In the genomic region with DNA sequence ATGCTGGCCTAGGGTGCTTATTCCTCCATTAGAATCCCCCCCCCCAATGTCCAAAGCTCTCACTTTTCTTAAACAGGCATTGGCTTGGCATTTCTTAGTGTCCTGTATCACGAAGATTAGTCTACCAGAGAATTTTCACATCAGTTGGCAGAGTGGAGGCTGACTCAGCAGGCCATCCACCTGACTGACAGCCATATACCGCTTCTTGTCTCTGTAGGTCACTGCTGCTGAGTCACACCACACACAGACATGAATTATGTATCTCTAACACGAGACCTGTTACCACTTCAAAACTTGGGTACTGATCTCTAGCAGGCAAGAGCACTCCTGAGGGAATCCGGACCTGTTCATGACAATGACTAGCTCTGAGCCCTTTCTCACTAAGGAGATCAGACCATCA, we compare ENCODE assay signal across 13 mouse cellular contexts. TPM values are rescaled to one million over a fixed set of nuclear protein-coding genes. Genes with fewer than 3 reads are reported as not detected.
DNase-seq lines count a peak whose midpoint lies in the region; ATAC-seq and TF ChIP-seq lines count a peak whose summit lies in the region.
"Had no signal": no experiment of that assay in that cellular context is flagged by ENCODE, and none has a peak within 500 bp of the region (broad histone marks: within the 10 kb centered on the region; RNA-seq: fewer than 3 reads in every experiment).

No protein-coding gene starts in this region.

- no peaks in the 10 kb centered on the region; a peak in 2 of 4 replicates for H3K4me1 ChIP-seq in MEL (ENCODE audit: control insufficient read depth in 1 of 2, insufficient read depth in 2 of 2, low read length in 2 of 2)
- peaks cover 84% of the 10 kb centered on the region for H3K4me1 ChIP-seq in liver, embryonic 13.5 days (replicated peaks)
- H3K4me1 ChIP-seq: limb, embryonic 15.5 days had no signal

- peak overlapping the region; percentile 43 for H3K4me2 ChIP-seq in liver, embryonic 13.5 days
- H3K4me2 ChIP-seq: embryonic facial prominence, embryonic 13.5 days; hindbrain, embryonic 14.5 days; limb, embryonic 15.5 days had no signal

- H3K79me2 ChIP-seq in MEL (ENCODE audit: control insufficient read depth, insufficient read depth, low read length, poor library complexity), result no peaks in the 10 kb centered on the region

- no peak for TF ChIP-seq POLR2A in MEL (IDR thresholded peaks at IDR 0.05; ENCODE audit: control insufficient read depth in 1 of 2, insufficient read depth in 1 of 2, low read depth in 1 of 2, low read length in 2 of 2, poor library complexity in 1 of 2)

- DNase-seq in MEL (ENCODE audit: low read depth, low spot score), result peak; percentile 12
- peak; percentile 85 for DNase-seq in adrenal gland, adult 2 months
- DNase-seq in cerebellum, adult 8-10 months, result peak; percentile 30
- DNase-seq in liver, embryonic 13.5 days, result peak; percentile 53
- DNase-seq in kidney, postnatal 4 days, result no peak
- no peak for DNase-seq in urinary bladder, postnatal 25 days (ENCODE audit: low spot score)
- DNase-seq in heart, postnatal 4 days, result no peak
- DNase-seq: kidney, adult 9 months had no signal

- peak; percentile 78 for ATAC-seq in liver, embryonic 13.5 days (ENCODE audit: low read depth)

- no peak overlapping the region for H3K4me3 ChIP-seq in MEL (ENCODE audit: control insufficient read depth in 1 of 2, insufficient read depth in 1 of 2, low read depth in 2 of 2, low read length in 2 of 2)
- no peak overlapping the region for H3K4me3 ChIP-seq in liver, embryonic 13.5 days (replicated peaks)
- H3K4me3 ChIP-seq: embryonic facial prominence, embryonic 13.5 days; heart, adult 2 months; limb, embryonic 15.5 days; myocyte had no signal

- TF ChIP-seq CTCF in MEL (IDR thresholded peaks at IDR 0.05 in 2 of 3, conservative IDR thresholded peaks at IDR 0.05 in 1 of 3; ENCODE audit: control insufficient read depth in 1 of 3, insufficient read depth in 1 of 3, low read depth in 2 of 3, low read length in 3 of 3, poor library complexity in 1 of 3, severe bottlenecking in 1 of 3), result no peak

- H3K27ac ChIP-seq in MEL (ENCODE audit: control insufficient read depth, low read depth, low read length), result no peak overlapping the region
- peak overlapping the region; percentile 85 for H3K27ac ChIP-seq in liver, embryonic 13.5 days
- H3K27ac ChIP-seq: embryonic facial prominence, embryonic 13.5 days; heart, adult 2 months; hindbrain, embryonic 14.5 days; limb, embryonic 15.5 days had no signal

- H3K36me3 ChIP-seq in MEL (ENCODE audit: control insufficient read depth in 1 of 2, insufficient read depth in 2 of 2, low read length in 2 of 2), result no peaks in the 10 kb centered on the region
- H3K36me3 ChIP-seq in liver, embryonic 13.5 days, result no peaks in the 10 kb centered on the region
- H3K36me3 ChIP-seq: embryonic facial prominence, embryonic 13.5 days; limb, embryonic 15.5 days had no signal

- no peak for TF ChIP-seq EP300 in MEL (IDR thresholded peaks at IDR 0.05; ENCODE audit: low read depth in 1 of 2, low read length in 2 of 2)

- no peak overlapping the region for H3K9ac ChIP-seq in MEL (ENCODE audit: control insufficient read depth, low read depth, low read length, poor library complexity, severe bottlenecking)
- peak overlapping the region; percentile 27; the same call in 1 of the 2 replicates for H3K9ac ChIP-seq in liver, embryonic 13.5 days
- H3K9ac ChIP-seq: embryonic facial prominence, embryonic 13.5 days; hindbrain, embryonic 14.5 days; limb, embryonic 15.5 days had no signal

- TF ChIP-seq RAD21 in MEL (IDR thresholded peaks at IDR 0.05; ENCODE audit: low read depth, low read length), result no peak

- H3K9me3 ChIP-seq in MEL (replicated peaks; ENCODE audit: insufficient read depth, low read length), result no peaks in the 10 kb centered on the region
- no peaks in the 10 kb centered on the region for H3K9me3 ChIP-seq in liver, embryonic 13.5 days (replicated peaks)
- H3K9me3 ChIP-seq: embryonic facial prominence, embryonic 13.5 days; limb, embryonic 15.5 days had no signal

- WGBS in liver, embryonic 13.5 days (ENCODE audit: insufficient replicate concordance), result 32% methylated on average over 4 of the region's 4 CpGs

- no peaks in the 10 kb centered on the region for H3K27me3 ChIP-seq in MEL (ENCODE audit: control insufficient read depth in 1 of 2, insufficient read depth in 2 of 2, low read length in 2 of 2)
- H3K27me3 ChIP-seq in liver, embryonic 13.5 days, result no peaks in the 10 kb centered on the region
- H3K27me3 ChIP-seq: embryonic facial prominence, embryonic 13.5 days; limb, embryonic 15.5 days had no signal

TF ChIP-seq in MEL, 35 proteins besides CTCF, POLR2A, EP300 and RAD21:
- TF ChIP-seq USF2 (IDR thresholded peaks at IDR 0.05; ENCODE audit: borderline replicate concordance in 1 of 2, insufficient read depth in 1 of 2, low read depth in 1 of 2, low read length in 2 of 2), result no peak

RNA-seq across cellular contexts. Expression of a gene that starts 23.1 kb away (rescaled TPM):
- not detected in 2 replicates for total RNA-seq in MEL (2012; rRNA removed)
- under 1 TPM in 1 of 2 experiments, not detected in 1; 0.03 TPM for polyA plus RNA-seq in MEL (2012; ENCODE audit: insufficient read depth in 1 of 2, insufficient read length in 2 of 2, low read depth in 1 of 2, low replicate concordance in 2 of 2, missing spikeins in 1 of 2)
- total RNA-seq in adrenal gland, adult 2 months (2021), result 10 to 100 TPM; 59.4 to 75.8 TPM
- 15.0 and 18.2 TPM in 2 replicates for polyA plus RNA-seq in adrenal gland, adult 2 months (2012; rRNA removed)
- 8.0 and 9.9 TPM in 2 replicates for polyA plus RNA-seq in liver, embryonic 13.5 days (2015; fragmentation: Nextera tagmentation; extraction: Ambion mirVana)
- 10 to 100 TPM; 32.9 to 37.3 TPM for total RNA-seq in heart, postnatal 4 days (2021)

Comparison
In these comparisons a context has a peak if more than half of its experiments do, and no peak if none do; other contexts are left out.
1. DNase-seq: peak in MEL (single experiment), adrenal gland, adult 2 months (single experiment), cerebellum, adult 8-10 months (single experiment) and liver, embryonic 13.5 days (single experiment); none in kidney, postnatal 4 days (0 of 2), urinary bladder, postnatal 25 days (single experiment) and heart, postnatal 4 days (single experiment).
2. RNA of a gene that starts 23.1 kb away (total RNA-seq): 59.4 to 75.8 TPM in adrenal gland, adult 2 months and 32.9 to 37.3 TPM in heart, postnatal 4 days; not detected in MEL; every median in the first group is over 10 times any median in the second.